Mouse (Mus musculus) liver, embryonic 16.5 days (tissue): ENCODE results near the gene Inppl1. TPM values are rescaled to one million over a fixed set of nuclear protein-coding genes. Genes with fewer than 3 reads are reported as not detected.
A peak's percentile ranks its signal among the peaks of the same experiment; 100 is the strongest.

Experiments
- ATAC-seq: fragments of 200-750 bp; cut with Nextera tagmentation; 2 replicates; pipeline ENCODE4 v1.8.0; 2017; ENCODE audit warnings: low read depth, mild to moderate bottlenecking, moderate number of reproducible peaks, moderate library complexity
- H3K27ac ChIP-seq: fragments of 300-500 bp; sonication (generic); 2 replicates; pipeline ENCODE4 v1.5.1; 2014; ENCODE audit warnings: mild to moderate bottlenecking, low read length
- H3K27me3 ChIP-seq: fragments of 300-500 bp; sonication (generic); 2 replicates; pipeline ENCODE4 v1.6.1; 2014; ENCODE audit warnings: low read depth, low read length, mixed read lengths; ENCODE audit not compliant: control insufficient read depth, insufficient read depth
- H3K36me3 ChIP-seq: fragments of 300-500 bp; sonication (generic); 2 replicates; pipeline ENCODE4 v1.6.1; 2014; ENCODE audit warnings: mild to moderate bottlenecking; ENCODE audit not compliant: control insufficient read depth, insufficient read depth
- H3K4me1 ChIP-seq: fragments of 300-500 bp; sonication (generic); 2 replicates; pipeline ENCODE4 v1.6.1; 2014; ENCODE audit warnings: low read depth, low read length, mixed read lengths; ENCODE audit not compliant: control insufficient read depth
- H3K4me2 ChIP-seq: fragments of 300-500 bp; sonication (generic); 2 replicates; pipeline ENCODE4 v1.6.1; 2014; ENCODE audit warnings: low read depth, low read length, mixed read lengths
- H3K4me3 ChIP-seq: fragments of 300-500 bp; sonication (generic); 2 replicates; pipeline ENCODE4 v1.5.1; 2014; ENCODE audit warnings: low read depth, mild to moderate bottlenecking, low read length
- H3K9ac ChIP-seq: fragments of 300-500 bp; sonication (generic); 2 replicates; pipeline ENCODE4 v1.6.1; 2014; ENCODE audit warnings: low read depth, low read length
- H3K9me3 ChIP-seq: fragments of 300-500 bp; sonication (generic); replicated peaks from 2 replicates; pipeline ENCODE4 v1.6.1; 2016; ENCODE audit warnings: low read length; ENCODE audit not compliant: control insufficient read depth
- WGBS: fragments of 180-500 bp; shearing (Covaris S2); extraction: QIAGEN DNeasy Blood & Tissue Kit; methylation state at CpG from one replicate; pipeline ENCODE4 v1.1.7; 2014; ENCODE audit not compliant: insufficient replicate concordance; 5-methylcytosine and 5-hydroxymethylcytosine counted together
- polyA plus RNA-seq: library from polyadenylated mRNA; unstranded; fragments of >200 nt; fragmentation: Nextera tagmentation; extraction: Ambion mirVana; gene quantifications from 2 replicates; pipeline ENCODE4 v1.2.1, GENCODE M21; 2015

Gene Inppl1
- polyA plus RNA-seq, 1 experiment from 2014 or later, result 6.0 TPM

- Histone ChIP-seq H3K4me3 (no peak overlapping the region), H3K27ac (no peak overlapping the region), H3K4me2 (no peak overlapping the region), H3K4me1 (no peaks in the 10 kb centered on the region; the same call in none of the 2 replicates), H3K36me3 (no peaks in the 10 kb centered on the region), H3K9me3 (no peaks in the 10 kb centered on the region), H3K27me3 (peaks cover 31% of the 10 kb centered on the region), H3K9ac (no peak overlapping the region)
- no peak for ATAC-seq
- 56% methylated on average over 3 of the region's 3 CpGs for WGBS
Observed at GRCm38 (mm10) chr7:101833916-101834584, 4.0 kb downstream of the Inppl1 start.

DNA sequence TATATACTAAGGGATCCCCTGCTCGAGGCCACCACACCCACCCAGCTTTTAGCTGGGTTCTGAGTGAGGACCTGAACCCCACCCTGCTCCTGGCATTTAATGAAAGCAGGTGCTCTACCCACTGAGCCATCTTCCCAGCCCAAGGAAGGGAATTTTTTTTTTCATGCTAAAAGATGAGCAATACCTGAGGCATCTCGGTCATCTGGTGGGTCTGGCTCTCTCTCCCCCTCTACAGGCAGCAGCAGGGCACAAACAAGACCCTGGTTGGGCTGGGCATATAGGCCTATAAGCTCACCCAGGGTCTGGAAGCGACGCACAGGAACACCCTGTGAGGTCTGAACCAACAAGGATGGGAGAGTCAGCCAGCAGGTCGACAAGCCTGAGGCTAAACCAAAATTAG is 4.7 kb downstream of the Inppl1 start:
- H3K9ac ChIP-seq, result no peak overlapping the region
- no peak overlapping the region for H3K4me2 ChIP-seq
- no peaks in the 10 kb centered on the region for H3K9me3 ChIP-seq

DNA sequence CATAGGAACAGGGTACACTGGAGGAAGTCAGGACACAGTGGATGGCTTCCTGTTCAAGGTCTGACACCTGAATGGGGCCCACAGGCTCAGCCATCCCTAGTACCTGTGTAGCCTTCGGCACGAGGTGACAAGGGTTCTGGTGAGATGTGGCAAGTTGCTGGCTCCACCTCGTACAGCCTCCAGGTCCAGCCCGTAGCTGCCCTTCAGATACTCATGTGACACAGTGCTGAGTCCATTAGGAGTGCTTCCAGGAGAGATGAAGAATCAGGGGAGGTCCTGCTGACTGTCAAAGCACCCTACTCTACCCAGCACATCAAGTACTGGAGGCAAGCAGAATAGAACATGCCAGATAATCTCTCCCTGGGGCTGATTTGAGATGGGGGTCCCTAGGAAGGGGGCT is 5.7 kb downstream of the Inppl1 start:
- Histone ChIP-seq H3K27ac (no peak overlapping the region), H3K4me1 (no peaks in the 10 kb centered on the region; the same call in none of the 2 replicates), H3K36me3 (no peaks in the 10 kb centered on the region), H3K9me3 (no peaks in the 10 kb centered on the region), H3K4me2 (no peak overlapping the region), H3K9ac (no peak overlapping the region), H3K27me3 (peaks cover 14% of the 10 kb centered on the region), H3K4me3 (no peak overlapping the region)
- ATAC-seq, result no peak
- WGBS, result 68% methylated on average over 4 of the region's 4 CpGs

More for the DNA sequence above, 4.7 kb downstream of the Inppl1 start:
- Histone ChIP-seq H3K27ac (no peak overlapping the region), H3K36me3 (no peaks in the 10 kb centered on the region), H3K4me1 (no peaks in the 10 kb centered on the region; the same call in none of the 2 replicates), H3K4me3 (no peak overlapping the region), H3K27me3 (peaks cover 24% of the 10 kb centered on the region)
- no peak for ATAC-seq
- 66% methylated on average over 5 of the region's 5 CpGs for WGBS

- Histone ChIP-seq H3K27me3 (peaks cover 5% of the 10 kb centered on the region), H3K4me3 (no peak overlapping the region), H3K9me3 (no peaks in the 10 kb centered on the region), H3K36me3 (no peaks in the 10 kb centered on the region), H3K4me1 (no peaks in the 10 kb centered on the region; the same call in none of the 2 replicates), H3K9ac (no peak overlapping the region), H3K27ac (no peak overlapping the region), H3K4me2 (no peak overlapping the region)
- WGBS, result 77% methylated on average over 8 of the region's 8 CpGs
- ATAC-seq, result no peak
Observed at GRCm38 (mm10) chr7:101831437-101831836, 6.6 kb downstream of the Inppl1 start.

GRCm38 (mm10) chr7:101830373-101830772 is 7.7 kb downstream of the Inppl1 start:
- H3K4me1 ChIP-seq, result no peaks in the 10 kb centered on the region
- no peak overlapping the region for H3K4me3 ChIP-seq
- no peaks in the 10 kb centered on the region for H3K9me3 ChIP-seq
- H3K36me3 ChIP-seq, result no peaks in the 10 kb centered on the region
- no peak overlapping the region for H3K4me2 ChIP-seq
- H3K9ac ChIP-seq, result no peak overlapping the region
- ATAC-seq, result no peak
- H3K27me3 ChIP-seq, result no peaks in the 10 kb centered on the region
- 74% methylated on average over 3 of the region's 3 CpGs for WGBS
- no peak overlapping the region for H3K27ac ChIP-seq

- Histone ChIP-seq H3K9ac (no peak overlapping the region), H3K27me3 (peaks cover 47% of the 10 kb centered on the region), H3K36me3 (no peaks in the 10 kb centered on the region), H3K4me2 (no peak overlapping the region), H3K4me1 (no peaks in the 10 kb centered on the region; the same call in 1 of the 2 replicates), H3K4me3 (no peak overlapping the region), H3K27ac (no peak overlapping the region), H3K9me3 (no peaks in the 10 kb centered on the region)
- WGBS, result 74% methylated on average over 18 of the region's 18 CpGs
- no peak for ATAC-seq
Observed at GRCm38 (mm10) chr7:101823758-101824630, 14.0 kb downstream of the Inppl1 start.

DNA sequence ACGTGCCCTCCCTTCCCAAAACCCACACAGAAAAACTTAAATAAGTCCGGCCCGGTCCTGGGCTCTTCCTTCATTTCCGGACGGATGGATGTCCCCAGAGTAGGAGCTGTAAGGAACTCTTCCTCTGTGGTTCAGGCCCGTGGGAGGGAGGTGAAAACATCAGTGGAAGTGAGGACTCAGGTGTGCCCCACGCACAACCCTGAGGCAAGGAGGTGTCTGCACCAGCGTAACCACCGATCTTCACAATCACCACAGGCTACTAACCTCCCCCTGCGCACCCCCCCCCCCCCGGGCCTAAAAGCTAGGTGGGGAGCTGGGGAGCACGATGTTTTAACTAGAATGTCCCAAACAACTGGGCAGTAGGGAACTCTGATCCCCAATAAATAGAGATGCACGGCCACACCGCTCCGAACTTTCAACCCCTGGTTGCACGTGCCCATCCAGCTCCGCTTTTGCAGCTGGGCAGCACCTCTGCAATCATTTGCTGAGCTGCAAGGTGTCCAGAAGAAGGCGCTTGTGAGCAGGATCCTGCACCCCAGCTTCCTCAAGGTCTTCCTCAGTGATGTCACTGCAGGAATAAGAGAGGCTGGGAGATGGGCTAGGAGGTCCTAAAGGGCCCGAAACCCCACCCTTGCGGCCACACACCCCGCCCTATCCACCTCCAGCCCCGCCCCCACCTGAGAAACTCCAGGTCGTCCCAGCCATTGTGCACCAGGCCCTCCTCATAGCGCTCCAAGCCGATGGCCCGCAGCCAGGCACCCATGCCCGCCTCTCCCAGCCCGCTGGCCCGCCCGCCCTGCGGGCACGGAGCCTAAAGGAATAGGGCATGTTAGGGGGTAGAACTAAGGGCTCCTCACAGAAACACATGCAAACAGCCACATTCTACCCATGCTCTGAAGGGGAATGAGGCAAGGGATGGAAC is 14.9 kb downstream of the Inppl1 start:
- 46% methylated on average over 32 of the region's 32 CpGs for WGBS
- ATAC-seq, result peak; percentile 16; the same call in 1 of the 2 replicates
- H3K27me3 ChIP-seq, result peaks cover 56% of the 10 kb centered on the region

DNA sequence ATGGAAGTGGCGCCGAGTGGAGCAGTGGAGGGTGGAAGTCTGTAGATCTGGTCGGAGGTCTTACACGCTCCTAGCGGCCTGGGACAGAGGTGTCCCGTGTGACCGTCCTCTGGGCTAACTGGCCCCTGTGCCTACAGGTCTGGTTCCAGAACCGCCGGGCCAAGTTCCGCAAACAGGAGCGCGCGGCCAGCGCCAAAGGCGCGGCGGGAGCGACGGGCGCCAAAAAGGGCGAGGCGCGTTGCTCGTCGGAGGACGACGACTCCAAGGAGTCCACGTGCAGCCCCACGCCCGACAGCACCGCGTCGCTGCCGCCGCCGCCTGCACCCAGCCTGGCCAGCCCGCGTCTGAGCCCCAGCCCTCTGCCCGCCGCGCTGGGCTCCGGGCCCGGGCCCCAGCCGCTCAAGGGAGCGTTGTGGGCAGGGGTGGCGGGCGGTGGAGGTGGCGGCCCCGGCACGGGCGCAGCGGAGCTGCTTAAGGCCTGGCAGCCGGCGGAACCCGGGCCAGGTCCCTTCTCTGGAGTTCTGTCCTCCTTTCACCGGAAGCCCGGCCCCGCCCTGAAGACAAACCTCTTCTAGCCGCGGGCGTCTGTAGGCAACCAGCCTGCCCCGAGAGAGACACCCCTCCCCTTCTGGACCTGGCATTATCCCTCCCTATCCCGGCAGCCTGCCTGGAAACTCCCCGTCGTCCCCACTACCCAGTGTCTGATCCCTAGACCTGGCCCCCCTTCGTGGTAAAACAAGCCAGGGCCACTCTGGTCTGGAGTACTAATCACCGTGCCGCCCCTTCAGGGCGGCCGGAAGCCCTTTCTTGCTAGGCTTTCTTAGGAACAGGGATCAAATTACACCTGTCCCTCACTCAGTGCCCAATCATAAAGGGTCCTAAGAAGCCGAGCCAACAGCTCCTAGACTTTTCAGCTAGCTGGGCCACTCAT is 16.2 kb downstream of the Inppl1 start:
- ATAC-seq, result no peak
- WGBS, result 1% methylated on average over 70 of the region's 71 CpGs

More for the DNA sequence above, 14.9 kb downstream of the Inppl1 start:
- H3K9me3 ChIP-seq, result no peaks in the 10 kb centered on the region
- H3K36me3 ChIP-seq, result no peaks in the 10 kb centered on the region
- H3K4me1 ChIP-seq, result no peaks in the 10 kb centered on the region; the same call in 1 of the 2 replicates
- H3K9ac ChIP-seq, result no peak overlapping the region
- no peak overlapping the region for H3K27ac ChIP-seq
- H3K4me3 ChIP-seq, result no peak overlapping the region
- no peak overlapping the region for H3K4me2 ChIP-seq

More for the DNA sequence above, 16.2 kb downstream of the Inppl1 start:
- peak overlapping the region; percentile 68 for H3K4me2 ChIP-seq
- H3K4me3 ChIP-seq, result peak overlapping the region; percentile 50
- H3K27ac ChIP-seq, result no peak overlapping the region
- no peaks in the 10 kb centered on the region for H3K9me3 ChIP-seq
- no peaks in the 10 kb centered on the region for H3K36me3 ChIP-seq
- H3K4me1 ChIP-seq, result no peaks in the 10 kb centered on the region; the same call in 1 of the 2 replicates
- H3K9ac ChIP-seq, result peak overlapping the region; percentile 33
- peaks cover 69% of the 10 kb centered on the region for H3K27me3 ChIP-seq
